Mouse (Mus musculus): ENCODE results near the gene Lekr1. TPM values are rescaled to one million over a fixed set of nuclear protein-coding genes. Genes with fewer than 3 reads are reported as not detected.

The Lekr1 gene
- polyA plus RNA-seq, 1 experiment from 2014 or later: 3.7 TPM

GRCm38 (mm10) chr3:65638896-65639295, 27.1 kb upstream of the Lekr1 start:
- 94% methylated on average over 11 of the region's 11 CpGs for WGBS

GRCm38 (mm10) chr3:65639454-65640014, 26.5 kb upstream of the Lekr1 start:
- no peaks in the 10 kb centered on the region for H3K36me3 ChIP-seq

More at GRCm38 (mm10) chr3:65638896-65639295, 27.1 kb upstream of the Lekr1 start:
- Histone ChIP-seq H3K27me3 (ENCODE audit: insufficient read depth, poor library complexity, severe bottlenecking) (no peaks in the 10 kb centered on the region), H3K4me1 (replicated peaks) (0 out of 2 replicates have a peak, but pooled peaks cover 6% of the 10 kb centered on the region), H3K4me3 (no peak overlapping the region), H3K27ac (no peak overlapping the region), H3K9me3 (no peaks in the 10 kb centered on the region), H3K36me3 (no peaks in the 10 kb centered on the region)
- no peak for DNase-seq (ENCODE audit: low spot score)

GRCm38 (mm10) chr3:65642959-65643358, 23.1 kb upstream of the Lekr1 start:
- Histone ChIP-seq H3K27ac (no peak overlapping the region), H3K36me3 (no peaks in the 10 kb centered on the region), H3K9me3 (no peaks in the 10 kb centered on the region), H3K4me3 (no peak overlapping the region), H3K4me1 (replicated peaks) (no peaks in the 10 kb centered on the region), H3K27me3 (ENCODE audit: insufficient read depth, poor library complexity, severe bottlenecking) (no peaks in the 10 kb centered on the region)
- DNase-seq (ENCODE audit: low spot score): no peak
- WGBS: 84% methylated on average over 2 of the region's 2 CpGs

More at GRCm38 (mm10) chr3:65639454-65640014, 26.5 kb upstream of the Lekr1 start:
- no peaks in the 10 kb centered on the region for H3K27me3 ChIP-seq (ENCODE audit: insufficient read depth, poor library complexity, severe bottlenecking)
- 0 out of 2 replicates have a peak, but pooled peaks cover 6% of the 10 kb centered on the region for H3K4me1 ChIP-seq (replicated peaks)
- no peak overlapping the region for H3K27ac ChIP-seq
- H3K4me3 ChIP-seq: no peak overlapping the region
- DNase-seq (ENCODE audit: low spot score): no peak
- no peaks in the 10 kb centered on the region for H3K9me3 ChIP-seq
- WGBS: 91% methylated on average over 5 of the region's 5 CpGs

GRCm38 (mm10) chr3:65643654-65644053, 22.4 kb upstream of the Lekr1 start:
- 85% methylated on average over 1 of the region's 1 CpGs for WGBS
- Histone ChIP-seq H3K36me3 (no peaks in the 10 kb centered on the region), H3K4me3 (no peak overlapping the region)

GRCm38 (mm10) chr3:65647592-65647991, 18.4 kb upstream of the Lekr1 start:
- Histone ChIP-seq H3K4me1 (replicated peaks) (peaks cover 13% of the 10 kb centered on the region), H3K9me3 (no peaks in the 10 kb centered on the region), H3K4me3 (no peak overlapping the region), H3K27ac (no peak overlapping the region), H3K36me3 (no peaks in the 10 kb centered on the region), H3K27me3 (ENCODE audit: insufficient read depth, poor library complexity, severe bottlenecking) (0 out of 2 replicates have a peak, but pooled peaks cover 2% of the 10 kb centered on the region)
- DNase-seq (ENCODE audit: low spot score): no peak
- 83% methylated on average over 8 of the region's 8 CpGs for WGBS

More at GRCm38 (mm10) chr3:65643654-65644053, 22.4 kb upstream of the Lekr1 start:
- Histone ChIP-seq H3K4me1 (replicated peaks) (no peaks in the 10 kb centered on the region), H3K27me3 (ENCODE audit: insufficient read depth, poor library complexity, severe bottlenecking) (no peaks in the 10 kb centered on the region), H3K27ac (no peak overlapping the region), H3K9me3 (no peaks in the 10 kb centered on the region)
- DNase-seq (ENCODE audit: low spot score): no peak

- no peak overlapping the region for H3K4me3 ChIP-seq
- H3K27ac ChIP-seq: no peak overlapping the region
- H3K4me1 ChIP-seq (replicated peaks): peaks cover 21% of the 10 kb centered on the region
- no peak for DNase-seq (ENCODE audit: low spot score)
- 35% methylated on average over 1 of the region's 1 CpGs for WGBS
- H3K36me3 ChIP-seq: no peaks in the 10 kb centered on the region
- H3K27me3 ChIP-seq (ENCODE audit: insufficient read depth, poor library complexity, severe bottlenecking): 0 out of 2 replicates have a peak, but pooled peaks cover 2% of the 10 kb centered on the region
- no peaks in the 10 kb centered on the region for H3K9me3 ChIP-seq
These were observed 17.1 kb upstream of the Lekr1 start for GRCm38 (mm10) chr3:65648913-65649312.

GRCm38 (mm10) chr3:65650156-65650815, 15.7 kb upstream of the Lekr1 start:
- Histone ChIP-seq H3K27ac (no peak overlapping the region), H3K27me3 (ENCODE audit: insufficient read depth, poor library complexity, severe bottlenecking) (peaks cover 6% of the 10 kb centered on the region; the same call in 1 of the 2 replicates), H3K4me3 (no peak overlapping the region), H3K36me3 (no peaks in the 10 kb centered on the region), H3K9me3 (no peaks in the 10 kb centered on the region), H3K4me1 (replicated peaks) (peaks cover 27% of the 10 kb centered on the region)
- DNase-seq (ENCODE audit: low spot score): no peak
- 67% methylated on average over 7 of the region's 7 CpGs for WGBS

- Histone ChIP-seq H3K9me3 (no peaks in the 10 kb centered on the region), H3K4me1 (replicated peaks) (peaks cover 54% of the 10 kb centered on the region), H3K27ac (no peak overlapping the region), H3K4me3 (no peak overlapping the region), H3K36me3 (no peaks in the 10 kb centered on the region), H3K27me3 (ENCODE audit: insufficient read depth, poor library complexity, severe bottlenecking) (peaks cover 29% of the 10 kb centered on the region)
- DNase-seq (ENCODE audit: low spot score): no peak
- 56% methylated on average over 10 of the region's 10 CpGs for WGBS
These were observed 11.4 kb upstream of the Lekr1 start for GRCm38 (mm10) chr3:65654541-65655206.

- H3K4me3 ChIP-seq: no peak overlapping the region
- H3K4me1 ChIP-seq (replicated peaks): peaks cover 49% of the 10 kb centered on the region
- 60% methylated on average over 7 of the region's 7 CpGs for WGBS
- no peaks in the 10 kb centered on the region for H3K9me3 ChIP-seq
- no peak for DNase-seq (ENCODE audit: low spot score)
- peak overlapping the region; percentile 53; the same call in 1 of the 2 replicates for H3K27ac ChIP-seq
- H3K36me3 ChIP-seq: no peaks in the 10 kb centered on the region
- peaks cover 40% of the 10 kb centered on the region for H3K27me3 ChIP-seq (ENCODE audit: insufficient read depth, poor library complexity, severe bottlenecking)
These were observed 9.6 kb upstream of the Lekr1 start for GRCm38 (mm10) chr3:65656451-65656850.

GRCm38 (mm10) chr3:65656902-65657660, 8.9 kb upstream of the Lekr1 start:
- Histone ChIP-seq H3K9me3 (no peaks in the 10 kb centered on the region), H3K27me3 (ENCODE audit: insufficient read depth, poor library complexity, severe bottlenecking) (peaks cover 40% of the 10 kb centered on the region), H3K4me3 (peak overlapping the region; percentile 0; the same call in 1 of the 2 replicates), H3K36me3 (no peaks in the 10 kb centered on the region), H3K4me1 (replicated peaks) (peaks cover 49% of the 10 kb centered on the region), H3K27ac (peak overlapping the region; percentile 53; the same call in 1 of the 2 replicates)
- WGBS: 15% methylated on average over 12 of the region's 12 CpGs
- no peak for DNase-seq (ENCODE audit: low spot score)

GRCm38 (mm10) chr3:65658081-65658612, 7.9 kb upstream of the Lekr1 start:
- Histone ChIP-seq H3K4me3 (peak overlapping the region; percentile 76), H3K36me3 (no peaks in the 10 kb centered on the region), H3K27ac (peak overlapping the region; percentile 93), H3K4me1 (replicated peaks) (peaks cover 42% of the 10 kb centered on the region), H3K27me3 (ENCODE audit: insufficient read depth, poor library complexity, severe bottlenecking) (peaks cover 40% of the 10 kb centered on the region), H3K9me3 (no peaks in the 10 kb centered on the region)
- 5% methylated on average over 18 of the region's 18 CpGs for WGBS
- no peak for DNase-seq (ENCODE audit: low spot score)

Measured in hindbrain, embryonic 10.5 days (tissue).